In genomic region chr10:88727128-88727527, GRCm38 (mm10) we compare ENCODE assay signal across 8 mouse cellular contexts. TPM values are rescaled to one million over a fixed set of nuclear protein-coding genes. Genes with fewer than 3 reads are reported as not detected.
DNase-seq lines count a peak whose midpoint lies in the region; ATAC-seq lines count a peak whose summit lies in the region.

No protein-coding gene starts in this region.

- H3K9ac ChIP-seq in hindbrain, embryonic 13.5 days, result no peak overlapping the region
- H3K9ac ChIP-seq in limb, embryonic 11.5 days (ENCODE audit: low read length), result no peak overlapping the region
- no peak overlapping the region for H3K9ac ChIP-seq in midbrain, embryonic 15.5 days

- H3K9me3 ChIP-seq in hindbrain, embryonic 10.5 days, result no peaks in the 10 kb centered on the region
- H3K9me3 ChIP-seq in hindbrain, embryonic 13.5 days, result no peaks in the 10 kb centered on the region
- no peaks in the 10 kb centered on the region for H3K9me3 ChIP-seq in limb, embryonic 11.5 days (ENCODE audit: control insufficient read depth, low read length)
- H3K9me3 ChIP-seq in midbrain, embryonic 15.5 days, result no peaks in the 10 kb centered on the region

- ATAC-seq in hindbrain, embryonic 13.5 days (ENCODE audit: low FRiP score), result no peak
- ATAC-seq in limb, embryonic 11.5 days (ENCODE audit: insufficient number of reproducible peaks, low FRiP score, low TSS enrichment, low read depth), result no peak
- ATAC-seq in midbrain, embryonic 15.5 days (replicated peaks), result no peak

- no peak overlapping the region for H3K4me2 ChIP-seq in hindbrain, embryonic 13.5 days
- H3K4me2 ChIP-seq in limb, embryonic 11.5 days (ENCODE audit: low read depth, severe bottlenecking), result no peak overlapping the region
- no peak overlapping the region for H3K4me2 ChIP-seq in midbrain, embryonic 15.5 days

- H3K4me1 ChIP-seq in hindbrain, embryonic 10.5 days (replicated peaks), result peaks cover 10% of the 10 kb centered on the region
- peaks cover 9% of the 10 kb centered on the region for H3K4me1 ChIP-seq in hindbrain, embryonic 13.5 days (replicated peaks)
- peaks cover under 1% of the 10 kb centered on the region for H3K4me1 ChIP-seq in limb, embryonic 11.5 days (ENCODE audit: control insufficient read depth, insufficient read depth, low read length)
- H3K4me1 ChIP-seq in midbrain, embryonic 15.5 days, result peaks cover 8% of the 10 kb centered on the region

- H3K4me3 ChIP-seq in hindbrain, embryonic 10.5 days, result no peak overlapping the region
- H3K4me3 ChIP-seq in hindbrain, embryonic 13.5 days, result no peak overlapping the region
- H3K4me3 ChIP-seq in limb, embryonic 11.5 days (ENCODE audit: low read depth, low read length), result no peak overlapping the region
- H3K4me3 ChIP-seq in midbrain, embryonic 15.5 days, result no peak overlapping the region

- H3K27me3 ChIP-seq in hindbrain, embryonic 10.5 days (ENCODE audit: insufficient read depth, poor library complexity, severe bottlenecking), result no peaks in the 10 kb centered on the region
- 0 out of 2 replicates have a peak, but pooled peaks cover 9% of the 10 kb centered on the region for H3K27me3 ChIP-seq in hindbrain, embryonic 13.5 days
- H3K27me3 ChIP-seq in limb, embryonic 11.5 days (ENCODE audit: control insufficient read depth, insufficient read depth, low read length), result no peaks in the 10 kb centered on the region
- H3K27me3 ChIP-seq in midbrain, embryonic 15.5 days (replicated peaks), result peaks cover 3% of the 10 kb centered on the region; the same call in 1 of the 2 replicates

- no peak overlapping the region for H3K27ac ChIP-seq in hindbrain, embryonic 10.5 days
- H3K27ac ChIP-seq in hindbrain, embryonic 13.5 days, result no peak overlapping the region
- H3K27ac ChIP-seq in limb, embryonic 11.5 days (replicated peaks; ENCODE audit: low read depth, low read length), result no peak overlapping the region
- no peak overlapping the region for H3K27ac ChIP-seq in midbrain, embryonic 15.5 days

- H3K36me3 ChIP-seq in hindbrain, embryonic 10.5 days, result no peaks in the 10 kb centered on the region
- no peaks in the 10 kb centered on the region for H3K36me3 ChIP-seq in hindbrain, embryonic 13.5 days
- H3K36me3 ChIP-seq in limb, embryonic 11.5 days (ENCODE audit: control insufficient read depth, insufficient read depth, low read length), result no peaks in the 10 kb centered on the region
- H3K36me3 ChIP-seq in midbrain, embryonic 15.5 days (replicated peaks), result no peaks in the 10 kb centered on the region

- 49% methylated on average over 1 of the region's 1 CpGs for WGBS in hindbrain, embryonic 10.5 days
- WGBS in hindbrain, embryonic 13.5 days, result 77% methylated on average over 1 of the region's 1 CpGs
- 70% methylated on average over 1 of the region's 1 CpGs for WGBS in limb, embryonic 11.5 days
- 34% methylated on average over 1 of the region's 1 CpGs for WGBS in midbrain, embryonic 15.5 days

- DNase-seq in hindbrain, embryonic 10.5 days (ENCODE audit: low spot score), result peak; percentile 22
- DNase-seq in A20 (ENCODE audit: low read depth, low spot score) (peak; percentile 60), R1 (ENCODE audit: low read depth, low spot score) (peak; percentile 74)
- DNase-seq in frontal cortex, postnatal 36 days (ENCODE audit: low spot score in 2 of 2), result peak; percentile 32 to 78
- peak; percentile 63 for DNase-seq in limb, embryonic 11.5 days (ENCODE audit: low spot score)
- peak; percentile 29 to 51 for DNase-seq in right cerebral cortex, postnatal 36 days (ENCODE audit: low spot score in 2 of 2)

RNA-seq across cellular contexts. Expression of gene Arl1, which starts 3.5 kb away (rescaled TPM):
- polyA plus RNA-seq in hindbrain, embryonic 10.5 days (2016; fragmentation: Nextera tagmentation; extraction: Ambion mirVana), result 143 and 160 TPM in 2 replicates
- polyA plus RNA-seq in hindbrain, embryonic 13.5 days (2015; fragmentation: Nextera tagmentation; extraction: Ambion mirVana), result 146 and 147 TPM in 2 replicates
- 177 and 184 TPM in 2 replicates for polyA plus RNA-seq in limb, embryonic 11.5 days (2014; fragmentation: Nextera tagmentation; extraction: Ambion mirVana)
- 147 and 148 TPM in 2 replicates for polyA plus RNA-seq in midbrain, embryonic 15.5 days (2015; fragmentation: Nextera tagmentation; extraction: Ambion mirVana)

RNA-seq across cellular contexts. Expression of gene Spic, which starts 42.3 kb away (rescaled TPM):
- not detected in 2 replicates for polyA plus RNA-seq in hindbrain, embryonic 10.5 days (2016; fragmentation: Nextera tagmentation; extraction: Ambion mirVana)
- 0.09 TPM in 1 of 2 replicates, not detected in the other for polyA plus RNA-seq in hindbrain, embryonic 13.5 days (2015; fragmentation: Nextera tagmentation; extraction: Ambion mirVana)
- not detected in 2 replicates for polyA plus RNA-seq in limb, embryonic 11.5 days (2014; fragmentation: Nextera tagmentation; extraction: Ambion mirVana)
- not detected in 2 replicates for polyA plus RNA-seq in midbrain, embryonic 15.5 days (2015; fragmentation: Nextera tagmentation; extraction: Ambion mirVana)

Comparison
In these comparisons a context has a peak if more than half of its experiments do, and no peak if none do; other contexts are left out.
1. DNase-seq: peak in every context shown above with its lines; median percentile 74 in R1; 63 in limb, embryonic 11.5 days; 60 in A20; 55 in frontal cortex, postnatal 36 days; 40 in right cerebral cortex, postnatal 36 days; 22 in hindbrain, embryonic 10.5 days.